Mouse (Mus musculus) heart, embryonic 16.5 days (tissue): ENCODE data around the gene Krt19. TPM values are rescaled to one million over a fixed set of nuclear protein-coding genes. Genes with fewer than 3 reads are reported as not detected.

Experiments used
- ATAC-seq: fragments of 200-750 bp; cut with Nextera tagmentation; replicated peaks from 2 replicates; pipeline ENCODE4 v1.8.0; 2017; ENCODE audit warnings: moderate number of reproducible peaks; ENCODE audit not compliant: insufficient read depth, low FRiP score; ENCODE audit errors: extremely low read depth
- H3K27ac ChIP-seq: fragments of 300-500 bp; sonication (generic); 2 replicates; pipeline ENCODE4 v1.5.1; 2014; ENCODE audit warnings: mild to moderate bottlenecking, low read length, control low read depth, moderate library complexity
- H3K27me3 ChIP-seq: fragments of 300-500 bp; sonication (generic); 2 replicates; pipeline ENCODE4 v1.6.1; 2014; ENCODE audit warnings: low read length, mixed read lengths; ENCODE audit not compliant: control insufficient read depth, insufficient read depth
- H3K36me3 ChIP-seq: fragments of 300-500 bp; sonication (generic); 2 replicates; pipeline ENCODE4 v1.6.1; 2014; ENCODE audit not compliant: control insufficient read depth, insufficient read depth
- H3K4me1 ChIP-seq: fragments of 300-500 bp; sonication (generic); 2 replicates; pipeline ENCODE4 v1.6.1; 2014; ENCODE audit warnings: low read length, mixed read lengths; ENCODE audit not compliant: control insufficient read depth, insufficient read depth
- H3K4me2 ChIP-seq: fragments of 300-500 bp; sonication (generic); 2 replicates; pipeline ENCODE4 v1.6.1; 2014; ENCODE audit warnings: low read depth, mild to moderate bottlenecking, control low read depth, low read length
- H3K4me3 ChIP-seq: fragments of 300-500 bp; sonication (generic); 2 replicates; pipeline ENCODE4 v1.5.1; 2014; ENCODE audit warnings: mild to moderate bottlenecking, control low read depth, low read length
- H3K9ac ChIP-seq: fragments of 300-500 bp; sonication (generic); 2 replicates; pipeline ENCODE4 v1.6.1; 2014; ENCODE audit warnings: low read length, control low read depth
- H3K9me3 ChIP-seq: fragments of 300-500 bp; sonication (generic); replicated peaks from 2 replicates; pipeline ENCODE4 v1.6.1; 2016; ENCODE audit warnings: low read length; ENCODE audit not compliant: control insufficient read depth
- WGBS: fragments of 180-500 bp; shearing (Covaris S2); extraction: QIAGEN DNeasy Blood & Tissue Kit; methylation state at CpG from one replicate; pipeline ENCODE4 v1.1.7; 2014; 5-methylcytosine and 5-hydroxymethylcytosine counted together
- polyA plus RNA-seq: library from polyadenylated mRNA; unstranded; fragments of >200 nt; fragmentation: Nextera tagmentation; extraction: Ambion mirVana; gene quantifications from 2 replicates; pipeline ENCODE4 v1.2.1, GENCODE M21; 2015

Krt19 gene
- polyA plus RNA-seq, 1 experiment from 2014 or later, result 64.1 TPM

DNA sequence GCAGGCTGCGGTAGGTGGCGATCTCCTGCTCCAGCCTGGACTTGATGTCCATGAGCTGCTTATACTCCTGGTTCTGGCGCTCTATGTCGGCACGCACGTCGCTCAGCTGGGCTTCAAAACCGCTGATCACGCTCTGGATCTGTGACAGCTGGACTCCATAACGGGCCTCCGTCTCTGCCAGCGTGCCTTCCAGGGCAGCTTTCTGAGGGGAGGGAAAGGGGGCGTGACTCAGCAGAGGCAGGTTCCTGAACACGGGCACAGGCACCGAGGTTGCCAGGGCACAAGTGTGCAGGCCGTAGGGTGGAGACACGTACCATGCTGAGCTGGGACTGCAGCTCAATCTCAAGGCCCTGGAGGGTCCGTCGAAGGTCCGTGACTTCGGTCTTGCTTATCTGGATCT lies 7.5 kb downstream of the Krt19 start:
- H3K4me3 ChIP-seq, result no peak overlapping the region
- ATAC-seq, result no peak
- 80% methylated on average over 21 of the region's 21 CpGs for WGBS

DNA sequence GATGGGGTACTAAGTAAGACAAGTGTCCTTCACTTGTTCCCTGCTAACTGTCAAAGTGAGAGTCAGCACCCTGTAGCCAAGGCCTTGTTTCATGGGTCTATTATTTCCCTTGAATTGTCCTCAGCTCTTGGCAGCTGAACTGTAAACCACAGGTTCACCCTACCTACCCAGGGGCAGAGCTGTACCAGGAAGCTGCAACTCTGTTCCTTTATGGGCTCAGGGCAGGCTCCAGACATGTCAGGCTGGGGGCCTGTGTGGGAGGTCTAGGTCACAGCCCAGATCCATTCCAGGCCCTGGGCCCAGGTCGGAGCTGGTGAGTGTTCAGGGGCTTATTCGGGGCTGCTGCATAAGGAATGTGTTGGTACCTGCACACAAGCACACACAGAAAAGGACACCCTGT lies 9.1 kb downstream of the Krt19 start:
- Histone ChIP-seq H3K4me1 (no peaks in the 10 kb centered on the region), H3K36me3 (no peaks in the 10 kb centered on the region), H3K27me3 (no peaks in the 10 kb centered on the region; the same call in 1 of the 2 replicates), H3K9ac (no peak overlapping the region), H3K9me3 (no peaks in the 10 kb centered on the region), H3K27ac (no peak overlapping the region), H3K4me2 (no peak overlapping the region), H3K4me3 (no peak overlapping the region)
- ATAC-seq, result no peak
- 64% methylated on average over 2 of the region's 2 CpGs for WGBS

More for the DNA sequence above, 7.5 kb downstream of the Krt19 start:
- Histone ChIP-seq H3K9me3 (no peaks in the 10 kb centered on the region), H3K27ac (no peak overlapping the region), H3K9ac (no peak overlapping the region), H3K27me3 (peaks cover 4% of the 10 kb centered on the region), H3K36me3 (no peaks in the 10 kb centered on the region), H3K4me1 (peaks cover 7% of the 10 kb centered on the region; the same call in 1 of the 2 replicates), H3K4me2 (no peak overlapping the region)

DNA sequence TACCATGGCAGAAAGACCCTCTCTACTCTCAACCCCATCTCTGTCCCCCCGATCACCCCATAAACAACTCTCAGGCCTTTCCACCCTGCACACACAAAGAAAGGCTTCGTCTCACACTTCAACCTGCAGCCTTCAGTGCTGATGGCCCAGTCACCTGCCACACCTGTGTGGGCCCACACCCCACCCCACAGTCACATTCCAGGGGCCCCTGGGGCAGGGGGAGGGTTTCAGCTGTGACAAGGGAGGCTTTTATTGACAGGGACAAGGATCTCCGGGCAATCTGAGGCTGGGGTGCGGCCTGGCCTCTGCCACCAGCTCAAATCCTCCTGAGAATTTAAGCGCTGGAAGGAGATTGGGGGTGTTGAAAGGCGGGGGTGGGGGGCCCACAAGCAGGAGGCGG lies 9.7 kb downstream of the Krt19 start:
- no peak for ATAC-seq
- H3K9me3 ChIP-seq, result no peaks in the 10 kb centered on the region
- H3K4me2 ChIP-seq, result no peak overlapping the region
- 58% methylated on average over 7 of the region's 7 CpGs for WGBS
- no peaks in the 10 kb centered on the region for H3K36me3 ChIP-seq
- H3K27me3 ChIP-seq, result no peaks in the 10 kb centered on the region; the same call in 1 of the 2 replicates
- no peak overlapping the region for H3K9ac ChIP-seq
- H3K4me3 ChIP-seq, result no peak overlapping the region
- no peak overlapping the region for H3K27ac ChIP-seq
- H3K4me1 ChIP-seq, result no peaks in the 10 kb centered on the region

DNA sequence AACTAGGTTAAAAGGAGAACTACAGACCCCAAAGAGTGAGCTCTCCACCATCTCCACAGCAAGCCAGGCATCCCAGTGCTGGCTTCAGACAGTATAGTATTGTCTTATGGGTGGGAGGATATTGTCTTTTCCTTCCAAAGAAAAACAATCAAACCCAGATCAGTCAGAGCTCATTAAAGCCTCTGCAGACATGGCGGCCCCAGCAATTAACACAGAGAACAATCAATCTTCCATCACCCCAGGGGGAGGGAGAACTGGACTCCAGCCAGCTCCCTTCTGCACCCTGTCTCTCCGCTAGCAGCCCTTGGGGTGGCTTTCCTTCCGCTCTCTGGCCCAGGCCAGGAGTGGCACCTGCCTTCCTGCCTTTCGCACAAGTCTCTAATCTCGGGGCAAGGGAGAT lies 10.8 kb downstream of the Krt19 start:
- no peaks in the 10 kb centered on the region for H3K36me3 ChIP-seq
- no peak overlapping the region for H3K9ac ChIP-seq
- no peaks in the 10 kb centered on the region for H3K4me1 ChIP-seq
- no peak overlapping the region for H3K4me2 ChIP-seq
- no peaks in the 10 kb centered on the region; the same call in 1 of the 2 replicates for H3K27me3 ChIP-seq
- no peak overlapping the region for H3K27ac ChIP-seq
- ATAC-seq, result no peak
- no peak overlapping the region for H3K4me3 ChIP-seq
- 55% methylated on average over 5 of the region's 5 CpGs for WGBS
- H3K9me3 ChIP-seq, result no peaks in the 10 kb centered on the region

DNA sequence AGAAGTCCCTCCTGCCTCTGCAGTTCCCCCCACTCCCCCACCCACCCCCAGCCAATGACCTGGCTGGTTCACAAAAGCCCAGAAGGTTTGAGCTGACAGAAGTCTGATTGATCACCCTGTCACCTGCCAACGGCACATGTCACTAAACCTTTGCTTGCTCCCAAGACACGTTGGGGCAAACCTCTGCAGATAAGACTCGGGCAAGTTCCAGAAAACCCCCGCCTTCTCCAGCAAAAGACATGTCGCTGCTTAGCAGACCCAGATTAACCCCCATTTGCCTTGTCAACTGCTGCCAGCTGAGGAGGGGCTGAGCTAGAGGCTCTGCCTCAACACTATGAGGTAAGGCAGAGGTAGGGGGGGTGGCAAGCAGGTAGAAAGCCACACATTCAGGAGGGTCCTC lies 11.9 kb downstream of the Krt19 start:
- no peaks in the 10 kb centered on the region; the same call in 1 of the 2 replicates for H3K27me3 ChIP-seq
- no peaks in the 10 kb centered on the region for H3K9me3 ChIP-seq
- ATAC-seq, result no peak
- no peak overlapping the region for H3K4me3 ChIP-seq
- H3K9ac ChIP-seq, result no peak overlapping the region
- no peaks in the 10 kb centered on the region for H3K4me1 ChIP-seq
- whole genome bisulfite sequencing, result 21% methylated on average over 5 of the region's 5 CpGs
- H3K4me2 ChIP-seq, result no peak overlapping the region
- no peak overlapping the region for H3K27ac ChIP-seq
- H3K36me3 ChIP-seq, result no peaks in the 10 kb centered on the region

DNA sequence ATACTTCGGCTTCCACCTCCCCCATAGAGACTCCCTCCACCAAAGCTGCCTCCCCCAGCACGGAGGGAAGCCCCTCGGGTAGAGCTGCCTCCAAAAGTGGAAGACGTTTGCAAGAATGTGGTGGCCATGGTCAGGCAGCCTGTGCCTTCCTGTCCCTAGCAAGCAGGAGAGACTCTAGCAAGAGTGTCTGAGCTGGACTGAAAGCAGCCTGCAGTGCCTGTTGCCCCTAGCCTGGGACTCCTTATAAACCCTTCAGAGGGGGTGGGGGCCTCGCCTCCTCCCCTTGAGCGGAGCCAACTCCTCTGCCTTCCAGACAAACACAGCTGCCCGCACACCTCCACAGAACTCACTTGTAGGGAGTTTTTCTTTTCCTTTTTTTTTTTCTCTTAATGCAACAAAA lies 12.7 kb downstream of the Krt19 start, which contains the start of gene Krt15:
Gene Krt15 (minus strand): TSS at position 198 of the 400 bp plus-strand sequence.
- Histone ChIP-seq H3K9me3 (no peaks in the 10 kb centered on the region), H3K4me3 (no peak within 1 kb of the TSS), H3K36me3 (no peaks in the 10 kb centered on the region), H3K27ac (no peak within 1 kb of the TSS), H3K9ac (no peak within 1 kb of the TSS), H3K4me2 (no peak within 1 kb of the TSS), H3K27me3 (no peaks in the 10 kb centered on the region; the same call in 1 of the 2 replicates), H3K4me1 (no peaks in the 10 kb centered on the region)
- ATAC-seq, result no peak
- WGBS, result 50% methylated on average over 7 of the region's 7 CpGs

DNA sequence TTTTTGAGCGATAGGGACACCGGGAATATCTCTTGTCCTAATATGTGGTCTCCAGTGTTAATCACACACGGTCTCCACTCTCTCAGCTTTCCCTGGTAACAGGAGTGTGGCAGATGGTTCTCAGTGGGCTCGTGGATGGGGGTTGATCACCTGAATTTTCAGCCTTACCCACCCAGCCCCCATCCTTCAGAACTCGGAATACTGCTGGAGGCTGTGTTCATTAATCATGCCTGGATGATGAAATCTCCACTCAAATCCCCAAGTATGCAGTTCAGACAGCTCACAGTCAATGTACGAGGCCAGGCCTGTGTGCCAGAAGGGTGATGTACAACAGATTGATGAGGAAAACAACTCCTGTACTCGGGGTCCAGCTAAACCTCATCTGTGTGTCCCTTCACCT lies 23.6 kb downstream of the Krt19 start:
- no peaks in the 10 kb centered on the region for H3K27me3 ChIP-seq
- H3K9me3 ChIP-seq, result no peaks in the 10 kb centered on the region
- no peak overlapping the region for H3K27ac ChIP-seq
- no peak for ATAC-seq
- no peak overlapping the region for H3K4me3 ChIP-seq
- no peak overlapping the region for H3K4me2 ChIP-seq
- no peaks in the 10 kb centered on the region for H3K4me1 ChIP-seq
- H3K36me3 ChIP-seq, result no peaks in the 10 kb centered on the region
- 75% methylated on average over 7 of the region's 7 CpGs for WGBS
- no peak overlapping the region for H3K9ac ChIP-seq

DNA sequence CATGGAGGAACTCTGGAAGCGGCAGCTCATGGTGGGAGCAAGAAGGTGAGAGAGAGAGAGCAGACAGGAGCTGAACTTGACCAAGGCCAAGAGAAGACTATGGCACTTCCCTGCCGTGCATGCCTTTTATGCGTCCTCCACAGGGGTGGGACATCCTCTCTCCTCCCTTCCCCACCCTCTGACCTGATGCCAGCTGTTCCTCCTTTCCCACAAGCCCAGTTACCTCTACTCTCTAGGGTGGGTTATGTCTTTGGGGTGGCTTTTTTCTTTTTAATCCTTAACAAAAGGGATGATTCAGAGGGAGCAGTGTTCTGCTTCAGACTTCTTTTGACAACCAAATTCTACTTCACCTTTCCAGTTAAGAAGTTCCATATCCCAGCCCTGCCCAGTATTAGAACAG lies 27.0 kb downstream of the Krt19 start, which contains the start of gene Krt13:
Gene Krt13 (minus strand): TSS at position 101 of the 400 bp plus-strand sequence.
- Histone ChIP-seq H3K9ac (no peak within 1 kb of the TSS), H3K27me3 (no peaks in the 10 kb centered on the region), H3K4me3 (no peak within 1 kb of the TSS), H3K4me2 (no peak within 1 kb of the TSS), H3K27ac (no peak within 1 kb of the TSS), H3K4me1 (no peaks in the 10 kb centered on the region), H3K36me3 (no peaks in the 10 kb centered on the region), H3K9me3 (no peaks in the 10 kb centered on the region)
- ATAC-seq, result no peak
- WGBS, result 83% methylated on average over 3 of the region's 3 CpGs

DNA sequence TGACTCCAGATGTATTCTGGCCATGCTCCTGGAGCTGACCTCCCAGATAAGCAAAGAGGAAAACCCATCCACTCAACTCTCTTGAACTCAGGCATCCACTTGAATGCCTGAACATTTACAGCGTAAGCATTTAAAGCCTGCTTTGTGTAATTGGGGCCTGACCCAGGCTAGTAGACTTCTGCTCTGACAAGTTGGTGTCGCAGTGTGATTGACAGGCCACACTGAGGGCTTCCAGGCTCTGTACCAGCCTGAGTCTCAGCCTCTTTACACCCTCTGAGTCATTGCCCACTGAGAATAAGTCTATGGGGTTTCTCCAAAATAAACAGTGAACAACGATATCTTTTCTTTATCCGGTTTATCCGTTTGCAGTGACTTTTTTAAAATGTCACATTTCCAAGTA lies 28.1 kb downstream of the Krt19 start:
- H3K9ac ChIP-seq, result no peak overlapping the region
- H3K4me3 ChIP-seq, result no peak overlapping the region
- 44% methylated on average over 5 of the region's 5 CpGs for WGBS
- H3K9me3 ChIP-seq, result no peaks in the 10 kb centered on the region
- H3K27ac ChIP-seq, result no peak overlapping the region
- H3K4me2 ChIP-seq, result no peak overlapping the region
- ATAC-seq, result no peak
- no peaks in the 10 kb centered on the region for H3K36me3 ChIP-seq
- H3K27me3 ChIP-seq, result no peaks in the 10 kb centered on the region
- H3K4me1 ChIP-seq, result no peaks in the 10 kb centered on the region

DNA sequence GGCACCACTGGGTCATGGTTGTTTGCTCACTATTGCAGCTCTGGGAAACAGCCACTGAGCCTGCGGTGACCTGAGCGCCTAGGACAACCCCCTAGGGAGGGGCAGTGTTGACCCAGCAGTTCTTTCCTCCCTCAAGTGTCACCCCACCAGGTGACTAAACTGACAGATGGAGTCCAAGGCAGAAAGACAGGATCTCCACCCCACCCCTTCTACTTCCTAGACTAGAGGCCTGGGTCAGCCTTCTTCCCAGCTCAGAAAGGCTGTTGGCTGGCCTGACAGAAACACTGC lies 34.8 kb downstream of the Krt19 start:
- WGBS, result 81% methylated on average over 2 of the region's 2 CpGs
- Histone ChIP-seq H3K27me3 (no peaks in the 10 kb centered on the region), H3K36me3 (no peaks in the 10 kb centered on the region), H3K4me2 (no peak overlapping the region), H3K9ac (no peak overlapping the region), H3K4me1 (no peaks in the 10 kb centered on the region), H3K9me3 (no peaks in the 10 kb centered on the region), H3K4me3 (no peak overlapping the region), H3K27ac (no peak overlapping the region)
- ATAC-seq, result no peak
